Mouse (Mus musculus): ENCODE data around the gene Angptl2. TPM values are rescaled to one million over a fixed set of nuclear protein-coding genes. Genes with fewer than 3 reads are reported as not detected.
A peak's percentile ranks its signal among the peaks of the same experiment; 100 is the strongest.

Angptl2 gene
- total RNA-seq, 2 experiments from 2014 or later, result 64.2 to 68.7 TPM

GRCm38 (mm10) chr2:33270569-33270968 lies 54.7 kb downstream of the Angptl2 start:
- DNase-seq, result no peak

GRCm38 (mm10) chr2:33271511-33271910 lies 55.6 kb downstream of the Angptl2 start:
- peak; percentile 3 for DNase-seq

- DNase-seq, result peak; percentile 10
These were observed 57.0 kb downstream of the Angptl2 start for GRCm38 (mm10) chr2:33272665-33273439.

- DNase-seq, result peak; percentile 56
These were observed 59.0 kb downstream of the Angptl2 start for GRCm38 (mm10) chr2:33274719-33275490.

- no peak for DNase-seq
These were observed 63.9 kb downstream of the Angptl2 start for GRCm38 (mm10) chr2:33279758-33280157.

GRCm38 (mm10) chr2:33280525-33280924 lies 64.7 kb downstream of the Angptl2 start:
- DNase-seq, result no peak

- no peak for DNase-seq
These were observed 65.9 kb downstream of the Angptl2 start for GRCm38 (mm10) chr2:33281807-33282206.

- peak; percentile 84 for DNase-seq
These were observed 67.0 kb downstream of the Angptl2 start for GRCm38 (mm10) chr2:33282877-33283276.

GRCm38 (mm10) chr2:33283674-33284073 lies 67.8 kb downstream of the Angptl2 start:
- peak; percentile 43 for DNase-seq

- DNase-seq, result no peak
These were observed 73.0 kb downstream of the Angptl2 start for GRCm38 (mm10) chr2:33288837-33289236.

GRCm38 (mm10) chr2:33290491-33290890 lies 74.6 kb downstream of the Angptl2 start:
- no peak for DNase-seq

GRCm38 (mm10) chr2:33292057-33292456 lies 76.2 kb downstream of the Angptl2 start:
- no peak for DNase-seq

GRCm38 (mm10) chr2:33295115-33295514 lies 79.2 kb downstream of the Angptl2 start:
- no peak for DNase-seq

Other genes with a start within 250 kb of the Angptl2 start
- 1 to 10 TPM; 9.5 to 9.6 TPM for gene Slc2a8, start 234.0 kb upstream of the Angptl2 start, total RNA-seq (2021)
- 1 to 10 TPM in 1 of 2 experiments, under 1 TPM in 1; 0.49 to 1.7 TPM for gene Garnl3, start 84.4 kb upstream of the Angptl2 start, total RNA-seq (2021)
- gene Ralgps1, start 155.4 kb downstream of the Angptl2 start, total RNA-seq (2021), result 1 to 10 TPM; 2.3 to 2.5 TPM
- gene Zbtb34, start 215.3 kb downstream of the Angptl2 start, total RNA-seq (2021), result 1 to 10 TPM; 3.5 to 4.4 TPM